Mouse (Mus musculus) stomach, postnatal 0 days (tissue): ENCODE measurements around the gene Nob1.
A peak's percentile ranks its signal among the peaks of the same experiment; 100 is the strongest.

Experiments
- CTCF ChIP-seq: IDR thresholded peaks from 2 replicates; pipeline ENCODE4 v1.5.1; 2016; ENCODE audit warnings: antibody characterized with exemption, low read depth, mild to moderate bottlenecking, moderate library complexity
- EP300 ChIP-seq: optimal IDR thresholded peaks from 2 replicates; pipeline ENCODE3; 2016; ENCODE audit warnings: antibody characterized with exemption

- no peak for TF ChIP-seq EP300
- peak; percentile 14; the same call in 1 of the 2 replicates for TF ChIP-seq CTCF
Measured at GRCm38 (mm10) chr8:107435962-107436831, 11.3 kb upstream of the Nob1 start, which contains the start of gene Wwp2.
